Mouse (Mus musculus) limb, embryonic 14.5 days (tissue): Measurements from ENCODE around the gene Ubap2. TPM values are rescaled to one million over a fixed set of nuclear protein-coding genes. Genes with fewer than 3 reads are reported as not detected.

Source experiments
- ATAC-seq: fragments of 200-750 bp; cut with Nextera tagmentation; 2 replicates; pipeline ENCODE4 v1.8.0; 2017; ENCODE audit warnings: low read depth, moderate number of reproducible peaks, moderate TSS enrichment; ENCODE audit not compliant: low FRiP score
- DNase-seq: peaks from one replicate; pipeline ENCODE4 v3.0.0-alpha.2; 2015; ENCODE audit warnings: low spot score
- H3K27ac ChIP-seq: fragments of 300-500 bp; sonication (generic); replicated peaks from 2 replicates; pipeline ENCODE4 v1.5.1; 2014; ENCODE audit warnings: low read depth, mild to moderate bottlenecking, low read length, moderate library complexity, mixed read lengths
- H3K27me3 ChIP-seq: fragments of 300-500 bp; sonication (generic); 2 replicates; pipeline ENCODE4 v1.6.1; 2014; ENCODE audit warnings: low read length, mixed read lengths; ENCODE audit not compliant: control insufficient read depth, insufficient read depth
- H3K36me3 ChIP-seq: fragments of 300-500 bp; sonication (generic); 2 replicates; pipeline ENCODE4 v1.6.1; 2014; ENCODE audit warnings: mild to moderate bottlenecking, low read length, moderate library complexity, mixed read lengths; ENCODE audit not compliant: control insufficient read depth, insufficient read depth
- H3K4me1 ChIP-seq: fragments of 300-500 bp; sonication (generic); 2 replicates; pipeline ENCODE4 v1.6.1; 2014; ENCODE audit warnings: antibody characterized with exemption, low read length, mixed read lengths; ENCODE audit not compliant: control insufficient read depth, insufficient read depth
- H3K4me2 ChIP-seq: fragments of 300-500 bp; sonication (generic); replicated peaks from 2 replicates; pipeline ENCODE4 v1.6.1; 2014; ENCODE audit warnings: low read depth, mild to moderate bottlenecking, low read length, moderate library complexity; ENCODE audit not compliant: severe bottlenecking
- H3K4me3 ChIP-seq: fragments of 300-500 bp; sonication (generic); replicated peaks from 2 replicates; pipeline ENCODE4 v1.5.1; 2014; ENCODE audit warnings: low read length
- H3K9ac ChIP-seq: fragments of 300-500 bp; sonication (generic); 2 replicates; pipeline ENCODE4 v1.6.1; 2014; ENCODE audit warnings: mild to moderate bottlenecking, low read depth, low read length, moderate library complexity; ENCODE audit not compliant: severe bottlenecking
- H3K9me3 ChIP-seq: fragments of 300-500 bp; sonication (generic); 2 replicates; pipeline ENCODE4 v1.6.1; 2016; ENCODE audit warnings: low read length; ENCODE audit not compliant: control insufficient read depth
- POLR2A ChIP-seq: fragments of 200-500 bp; IDR thresholded peaks from 2 replicates; pipeline ENCODE4 v1.8.0; 2012; ENCODE audit warnings: inconsistent platforms, mild to moderate bottlenecking, moderate library complexity, borderline replicate concordance; ENCODE audit not compliant: insufficient read depth, insufficient read length; ENCODE audit errors: extremely low read depth
- WGBS: fragments of 180-500 bp; shearing (Covaris S2); extraction: QIAGEN DNeasy Blood & Tissue Kit; methylation state at CpG from one replicate; pipeline ENCODE4 v1.1.7; 2014; 5-methylcytosine and 5-hydroxymethylcytosine counted together
- polyA plus RNA-seq, 2 experiments: library from polyadenylated mRNA; depleted of rRNA in 1 of 2; stranded (reverse) in 1 of 2; unstranded in 1 of 2; fragments of >200 nt; fragmentation: Nextera tagmentation in 1 of 2; extraction: Ambion mirVana in 1 of 2; gene quantifications; 2 replicates each; pipeline versions ENCODE4 v1.2.1 to v1.2.3; 2012 to 2014

Gene Ubap2
- polyA plus RNA-seq, 2 experiments: 57.5 to 71.3 TPM

DNA sequence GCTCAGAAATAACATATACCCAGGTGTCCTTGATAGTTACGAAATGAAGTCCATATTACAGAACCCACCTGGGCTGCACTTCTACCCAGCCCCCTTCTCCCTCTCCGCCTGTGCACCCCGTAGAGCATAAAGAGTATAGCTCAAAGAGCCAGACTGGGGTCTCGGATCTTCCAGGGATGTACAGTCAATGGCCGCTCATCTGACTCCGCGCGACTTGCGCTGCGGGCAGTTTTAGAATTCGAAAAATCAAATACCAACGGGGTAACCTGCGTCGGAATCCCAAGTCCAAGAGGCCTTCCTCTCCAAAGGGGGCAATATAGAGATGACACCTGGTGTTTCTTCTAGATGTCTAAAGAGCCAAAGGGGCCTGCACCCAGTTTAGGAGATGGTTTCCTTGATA is 38.8 kb upstream of the Ubap2 start:
- Histone ChIP-seq H3K4me1 (peaks cover 13% of the 10 kb centered on the region), H3K27me3 (no peaks in the 10 kb centered on the region), H3K36me3 (peaks cover 39% of the 10 kb centered on the region), H3K4me3 (peak overlapping the region; percentile 100), H3K27ac (peak overlapping the region; percentile 97), H3K9me3 (no peaks in the 10 kb centered on the region), H3K4me2 (peak overlapping the region; percentile 83), H3K9ac (peak overlapping the region; percentile 96)
- 17% methylated on average over 14 of the region's 14 CpGs for WGBS
- DNase-seq (no peak), ATAC-seq (no peak)
- no peak for TF ChIP-seq POLR2A

DNA sequence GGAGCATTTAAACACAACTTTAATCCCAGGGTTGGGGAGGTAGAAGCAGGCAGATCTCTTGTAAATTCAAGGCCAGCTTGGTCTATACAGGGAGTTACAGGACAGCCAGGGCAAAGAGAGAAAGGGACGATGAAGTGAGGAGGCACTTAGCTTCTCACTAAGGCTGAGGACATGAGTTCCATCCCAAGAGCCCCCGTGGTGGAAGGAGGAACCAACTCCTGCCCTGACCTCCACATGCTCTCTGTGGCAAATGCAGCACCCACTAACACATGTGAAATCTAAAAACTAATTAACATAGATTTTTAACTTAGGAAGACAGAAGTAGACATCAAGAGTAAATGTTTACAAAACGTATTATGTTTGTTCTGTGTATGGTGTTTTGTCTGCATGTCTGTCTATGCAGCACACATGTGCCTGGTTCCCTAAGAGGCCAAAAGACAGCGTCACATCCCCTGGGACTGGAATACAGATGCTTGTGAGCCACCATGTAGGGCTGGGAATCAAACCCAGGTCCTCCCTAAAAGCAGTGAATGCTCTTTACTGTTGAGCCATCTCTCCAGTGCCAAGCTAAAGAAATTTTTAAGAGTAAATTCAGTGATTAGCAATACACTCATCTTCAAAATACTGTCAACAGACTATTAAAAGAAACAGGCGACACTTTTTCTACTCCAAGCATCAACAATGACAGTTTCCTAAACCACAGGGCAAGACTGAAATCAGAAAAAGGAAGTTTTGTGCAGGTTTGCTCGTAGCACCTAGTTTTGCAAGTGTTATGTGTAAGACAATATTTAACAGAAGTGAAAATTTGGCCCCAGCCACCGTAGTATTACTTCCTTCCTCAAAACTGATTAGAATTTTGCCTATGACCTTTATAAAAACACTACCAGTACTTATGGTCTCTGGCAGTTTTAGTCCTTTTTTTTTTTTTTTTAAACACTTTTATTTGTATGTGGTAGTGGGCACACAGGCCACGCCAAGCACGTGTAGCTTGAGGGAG is 35.9 kb upstream of the Ubap2 start:
- Histone ChIP-seq H3K4me1 (peaks cover 13% of the 10 kb centered on the region), H3K9me3 (no peaks in the 10 kb centered on the region), H3K4me3 (no peak overlapping the region), H3K4me2 (no peak overlapping the region), H3K27ac (no peak overlapping the region), H3K36me3 (peaks cover 60% of the 10 kb centered on the region), H3K9ac (no peak overlapping the region), H3K27me3 (no peaks in the 10 kb centered on the region)
- whole genome bisulfite sequencing: 92% methylated on average over 9 of the region's 9 CpGs
- DNase-seq (no peak), ATAC-seq (no peak)
- TF ChIP-seq POLR2A: no peak

DNA sequence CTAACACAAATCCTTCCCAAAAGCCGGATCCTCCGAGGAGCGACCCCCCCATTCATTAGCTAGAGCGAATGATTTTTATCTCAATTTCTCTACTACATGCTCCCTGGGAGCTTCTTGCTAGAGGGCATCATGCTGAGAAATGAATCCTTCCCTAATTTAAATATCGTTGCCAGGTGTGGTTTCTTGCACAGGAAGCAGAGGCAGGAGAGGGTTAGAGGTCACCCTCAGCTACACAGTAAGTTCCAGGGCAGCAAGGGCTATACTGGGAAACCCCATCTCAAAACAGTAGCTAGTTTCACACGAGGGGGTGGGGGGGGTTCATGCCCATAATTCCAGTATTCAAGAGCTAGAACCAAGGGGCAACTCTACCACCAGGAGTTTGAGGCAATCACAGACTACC is 32.5 kb upstream of the Ubap2 start:
- TF ChIP-seq POLR2A: no peak
- WGBS: 82% methylated on average over 6 of the region's 6 CpGs
- no peak overlapping the region for H3K4me2 ChIP-seq
- no peak for DNase-seq
- no peak overlapping the region for H3K9ac ChIP-seq
- no peak for ATAC-seq
- no peaks in the 10 kb centered on the region for H3K27me3 ChIP-seq
- peaks cover 69% of the 10 kb centered on the region for H3K36me3 ChIP-seq
- no peaks in the 10 kb centered on the region for H3K9me3 ChIP-seq
- H3K4me1 ChIP-seq: no peaks in the 10 kb centered on the region
- H3K27ac ChIP-seq: no peak overlapping the region
- no peak overlapping the region for H3K4me3 ChIP-seq

DNA sequence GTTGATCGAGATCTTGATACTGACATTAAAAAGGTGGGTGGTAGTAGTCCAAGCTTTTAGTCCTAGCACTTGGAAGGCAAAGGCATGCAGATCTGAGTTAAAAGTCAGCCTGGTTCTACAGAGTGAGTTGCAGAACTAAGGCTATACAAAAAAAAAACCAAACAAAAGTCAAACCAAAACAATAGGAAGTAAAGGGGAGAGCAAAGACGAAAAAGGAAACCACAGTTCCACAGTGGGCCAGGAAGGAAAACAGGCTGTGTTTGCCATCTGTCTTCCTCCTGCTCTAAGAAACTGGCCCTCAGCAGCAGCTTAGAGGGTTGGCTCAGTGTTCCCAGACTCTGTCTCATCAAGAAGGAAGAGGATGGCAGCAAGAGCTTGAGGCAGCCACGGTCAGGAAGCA is 29.4 kb upstream of the Ubap2 start:
- ATAC-seq (no peak), DNase-seq (no peak)
- Histone ChIP-seq H3K27ac (no peak overlapping the region), H3K36me3 (peaks cover 71% of the 10 kb centered on the region), H3K9me3 (no peaks in the 10 kb centered on the region), H3K4me3 (no peak overlapping the region), H3K27me3 (no peaks in the 10 kb centered on the region), H3K4me1 (no peaks in the 10 kb centered on the region), H3K4me2 (no peak overlapping the region), H3K9ac (no peak overlapping the region)
- WGBS: 76% methylated on average over 3 of the region's 3 CpGs
- TF ChIP-seq POLR2A: no peak

DNA sequence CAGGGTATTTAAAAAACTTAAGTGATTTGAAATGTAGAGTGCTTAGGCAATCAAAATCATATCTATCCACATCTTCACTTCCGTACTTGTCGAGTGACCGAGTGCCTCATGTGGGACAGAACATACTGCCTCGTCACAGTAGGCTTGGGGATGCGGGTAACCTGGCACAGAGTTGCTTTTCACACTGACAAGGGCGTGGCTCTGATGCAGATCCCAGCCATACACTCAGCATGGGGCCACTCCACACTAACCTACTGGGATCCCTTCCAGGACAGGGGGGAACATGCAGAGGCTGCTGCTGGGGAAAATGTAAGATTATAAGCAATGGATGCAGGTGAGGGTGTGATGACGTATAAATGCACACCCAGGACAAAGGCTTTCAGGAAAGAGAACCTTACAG is 28.7 kb upstream of the Ubap2 start:
- no peak for TF ChIP-seq POLR2A
- H3K4me2 ChIP-seq: no peak overlapping the region
- H3K9me3 ChIP-seq: no peaks in the 10 kb centered on the region
- 94% methylated on average over 7 of the region's 7 CpGs for WGBS
- no peak overlapping the region for H3K27ac ChIP-seq
- no peak for DNase-seq
- no peak overlapping the region for H3K9ac ChIP-seq
- H3K36me3 ChIP-seq: peaks cover 74% of the 10 kb centered on the region
- H3K4me3 ChIP-seq: no peak overlapping the region
- H3K27me3 ChIP-seq: no peaks in the 10 kb centered on the region
- H3K4me1 ChIP-seq: no peaks in the 10 kb centered on the region
- ATAC-seq: no peak
